Mouse (Mus musculus) gastrocnemius, adult 18-20 months (tissue): ENCODE data around the gene Selenoo. TPM values are rescaled to one million over a fixed set of nuclear protein-coding genes. Genes with fewer than 3 reads are reported as not detected.

Experiments used
- DNase-seq: peaks from one replicate; pipeline ENCODE4 v3.0.0; 2021; ENCODE audit warnings: low spot score
- long read RNA-seq, 2 experiments: library from polyadenylated mRNA; stranded (forward); transcript quantifications; one replicate each; pipeline ENCODE4 v2.0.0; 2021
- total RNA-seq, 2 experiments: library from RNA; stranded (reverse); gene quantifications; 2 replicates each; pipeline ENCODE4 v1.2.3; 2021

Gene Selenoo
- total RNA-seq: 10 to 100 TPM; 14.7 to 15.5 TPM
- long read RNA-seq, experiment 1, transcript Selenoo-201 (9 exons, 2,383 nt): major isoform, 61 of 72 reads
- long read RNA-seq, experiment 1, partial matches to known transcripts: 3 of 72 reads
- long read RNA-seq, experiment 1, other reads (novel, unspliced or antisense): 8 of 72 reads
- long read RNA-seq, experiment 2, transcript Selenoo-201 (9 exons, 2,383 nt): major isoform, 66 of 71 reads
- long read RNA-seq, experiment 2, partial matches to known transcripts: 1 of 71 reads
- long read RNA-seq, experiment 2, other reads (novel, unspliced or antisense): 4 of 71 reads

- peak; percentile 92 for DNase-seq
Measured at GRCm38 (mm10) chr15:89088607-89089247, at the start of gene Selenoo. Selenoo (plus strand) TSS chr15:89089084.

- no peak for DNase-seq
Measured at GRCm38 (mm10) chr15:89044381-89044780, 44.5 kb upstream of the Selenoo start.

GRCm38 (mm10) chr15:89046356-89046755, 42.5 kb upstream of the Selenoo start:
- no peak for DNase-seq

- no peak for DNase-seq
Measured at GRCm38 (mm10) chr15:89054666-89055065, 34.2 kb upstream of the Selenoo start.

GRCm38 (mm10) chr15:89058736-89059135, 30.1 kb upstream of the Selenoo start:
- no peak for DNase-seq

- no peak for DNase-seq
Measured at GRCm38 (mm10) chr15:89059161-89059931, 29.5 kb upstream of the Selenoo start, which contains the start of gene Panx2. Panx2 (plus strand) TSS chr15:89059734.

GRCm38 (mm10) chr15:89060032-89060681, 28.7 kb upstream of the Selenoo start:
- no peak for DNase-seq

GRCm38 (mm10) chr15:89060811-89061460, 27.9 kb upstream of the Selenoo start:
- DNase-seq: no peak

- no peak for DNase-seq
Measured at GRCm38 (mm10) chr15:89061761-89062517, 26.9 kb upstream of the Selenoo start.

GRCm38 (mm10) chr15:89062518-89062910, 26.4 kb upstream of the Selenoo start:
- no peak for DNase-seq

- no peak for DNase-seq
Measured at GRCm38 (mm10) chr15:89063001-89063400, 25.9 kb upstream of the Selenoo start.

- no peak for DNase-seq
Measured at GRCm38 (mm10) chr15:89063536-89063935, 25.3 kb upstream of the Selenoo start.

- no peak for DNase-seq
Measured at GRCm38 (mm10) chr15:89064891-89065290, 24.0 kb upstream of the Selenoo start.

GRCm38 (mm10) chr15:89067609-89068008, 21.3 kb upstream of the Selenoo start:
- DNase-seq: no peak

GRCm38 (mm10) chr15:89068226-89068625, 20.7 kb upstream of the Selenoo start:
- DNase-seq: no peak

GRCm38 (mm10) chr15:89069336-89069840, 19.5 kb upstream of the Selenoo start:
- no peak for DNase-seq

GRCm38 (mm10) chr15:89070606-89071005, 18.3 kb upstream of the Selenoo start:
- DNase-seq: no peak

- DNase-seq: no peak
Measured at GRCm38 (mm10) chr15:89073993-89074603, 14.8 kb upstream of the Selenoo start.

- DNase-seq: peak; percentile 24
Measured at GRCm38 (mm10) chr15:89074613-89075477, 14.0 kb upstream of the Selenoo start, which contains the start of gene Trabd. Trabd (plus strand) TSS chr15:89075124.
